Mouse (Mus musculus): ENCODE measurements around the gene Ankrd63. TPM values are rescaled to one million over a fixed set of nuclear protein-coding genes. Genes with fewer than 3 reads are reported as not detected.

Gene Ankrd63
- polyA plus RNA-seq, 1 experiment from 2014 or later, result not detected

DNA sequence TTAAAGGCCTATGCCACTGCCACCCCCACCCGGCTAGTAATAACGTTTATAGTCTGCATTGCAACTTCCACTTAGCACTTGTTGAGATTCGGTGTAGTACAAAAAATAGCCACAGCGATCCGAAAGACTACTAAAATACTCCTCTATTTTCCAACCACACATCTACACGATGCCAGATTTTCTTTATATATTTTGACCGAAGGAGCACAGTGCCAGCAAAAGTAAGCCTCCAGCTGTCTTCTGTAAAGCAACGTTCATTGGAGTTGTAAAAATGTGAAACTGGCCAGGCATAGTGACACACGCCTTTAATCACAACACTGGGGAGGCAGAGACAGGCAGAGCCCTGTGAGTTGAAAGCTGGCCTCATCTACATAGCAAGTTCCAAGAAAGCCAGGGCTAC lies 37.4 kb upstream of the Ankrd63 start:
- Histone ChIP-seq H3K27ac (no peak overlapping the region), H3K4me3 (no peak overlapping the region), H3K36me3 (no peaks in the 10 kb centered on the region), H3K9me3 (no peaks in the 10 kb centered on the region), H3K27me3 (ENCODE audit: insufficient read depth, poor library complexity, severe bottlenecking) (peaks cover 32% of the 10 kb centered on the region), H3K4me1 (replicated peaks) (peaks cover 17% of the 10 kb centered on the region)
- 73% methylated on average over 9 of the region's 9 CpGs for WGBS
- no peak for DNase-seq (ENCODE audit: low spot score)

DNA sequence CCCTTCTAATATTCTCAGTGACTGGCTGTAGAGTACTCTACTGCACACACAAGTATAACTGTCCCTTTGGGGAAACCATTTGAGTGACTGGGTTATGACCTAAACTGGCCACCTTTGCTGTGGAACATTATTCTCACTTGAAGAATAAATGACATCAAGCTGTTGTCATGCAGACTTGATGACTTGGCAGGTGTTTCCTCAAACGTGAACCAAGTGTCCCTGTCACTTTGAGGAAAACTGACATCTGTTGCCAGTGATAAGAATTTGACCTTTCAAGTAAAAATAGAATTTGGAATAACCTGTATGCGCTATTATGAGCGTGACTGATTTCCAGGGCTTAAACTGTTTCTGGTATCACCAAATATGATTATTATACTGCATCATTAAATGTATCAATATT lies 36.6 kb upstream of the Ankrd63 start:
- Histone ChIP-seq H3K27me3 (ENCODE audit: insufficient read depth, poor library complexity, severe bottlenecking) (peaks cover 32% of the 10 kb centered on the region), H3K36me3 (no peaks in the 10 kb centered on the region), H3K4me1 (replicated peaks) (peaks cover 11% of the 10 kb centered on the region), H3K27ac (no peak overlapping the region), H3K9me3 (no peaks in the 10 kb centered on the region), H3K4me3 (no peak overlapping the region)
- no peak for DNase-seq (ENCODE audit: low spot score)
- WGBS, result 71% methylated on average over 3 of the region's 3 CpGs

GRCm38 (mm10) chr2:118733341-118733740 lies 29.6 kb upstream of the Ankrd63 start:
- Histone ChIP-seq H3K4me3 (no peak overlapping the region), H3K4me1 (replicated peaks) (peaks cover 15% of the 10 kb centered on the region), H3K27ac (no peak overlapping the region), H3K9me3 (no peaks in the 10 kb centered on the region), H3K36me3 (no peaks in the 10 kb centered on the region), H3K27me3 (ENCODE audit: insufficient read depth, poor library complexity, severe bottlenecking) (peaks cover 51% of the 10 kb centered on the region)
- WGBS, result 69% methylated on average over 5 of the region's 5 CpGs
- DNase-seq (ENCODE audit: low spot score), result no peak

DNA sequence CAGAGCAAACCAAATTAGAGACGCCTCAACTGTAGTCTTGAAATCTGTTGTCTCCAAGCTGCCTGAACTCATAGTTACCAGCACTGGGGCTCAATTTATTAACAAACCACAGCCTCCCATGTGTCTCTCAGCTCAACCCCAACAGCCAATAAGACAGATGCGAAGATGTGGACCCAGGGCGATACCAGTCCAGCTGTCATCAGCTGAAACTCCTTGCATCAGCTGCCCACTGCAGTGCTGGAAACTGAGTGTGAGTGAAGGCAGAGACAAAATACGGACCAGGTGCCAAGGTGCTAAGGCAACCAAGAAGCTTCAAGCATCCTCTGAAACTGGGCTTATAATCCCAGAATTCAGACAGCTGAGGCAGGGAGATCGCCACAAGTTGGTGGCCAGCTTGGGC lies 28.2 kb upstream of the Ankrd63 start:
- no peaks in the 10 kb centered on the region for H3K36me3 ChIP-seq
- H3K27me3 ChIP-seq (ENCODE audit: insufficient read depth, poor library complexity, severe bottlenecking), result peaks cover 65% of the 10 kb centered on the region
- no peaks in the 10 kb centered on the region for H3K9me3 ChIP-seq
- no peak overlapping the region for H3K4me3 ChIP-seq
- no peak overlapping the region for H3K27ac ChIP-seq
- peaks cover 20% of the 10 kb centered on the region for H3K4me1 ChIP-seq (replicated peaks)
- 84% methylated on average over 5 of the region's 5 CpGs for WGBS
- DNase-seq (ENCODE audit: low spot score), result no peak

DNA sequence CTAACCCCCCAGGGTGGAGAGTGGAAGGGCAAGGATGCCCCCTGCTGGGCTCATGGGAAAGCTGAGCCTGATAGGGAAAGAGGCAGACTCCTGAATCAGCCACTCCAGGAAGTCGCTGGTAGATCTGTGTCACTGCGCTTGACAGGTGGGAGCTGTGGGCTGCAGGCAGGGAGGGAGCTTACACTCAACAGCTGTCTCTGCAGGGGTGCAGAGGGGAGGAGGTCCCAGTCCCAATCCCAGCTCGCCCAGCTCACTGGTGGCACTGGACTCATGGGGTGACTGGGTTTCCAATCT lies 26.8 kb upstream of the Ankrd63 start:
- H3K27me3 ChIP-seq (ENCODE audit: insufficient read depth, poor library complexity, severe bottlenecking), result peaks cover 78% of the 10 kb centered on the region
- peaks cover 20% of the 10 kb centered on the region for H3K4me1 ChIP-seq (replicated peaks)
- no peaks in the 10 kb centered on the region for H3K36me3 ChIP-seq
- H3K4me3 ChIP-seq, result no peak overlapping the region
- no peak overlapping the region for H3K27ac ChIP-seq
- H3K9me3 ChIP-seq, result no peaks in the 10 kb centered on the region
- WGBS, result 7% methylated on average over 3 of the region's 3 CpGs
- DNase-seq (ENCODE audit: low spot score), result no peak

DNA sequence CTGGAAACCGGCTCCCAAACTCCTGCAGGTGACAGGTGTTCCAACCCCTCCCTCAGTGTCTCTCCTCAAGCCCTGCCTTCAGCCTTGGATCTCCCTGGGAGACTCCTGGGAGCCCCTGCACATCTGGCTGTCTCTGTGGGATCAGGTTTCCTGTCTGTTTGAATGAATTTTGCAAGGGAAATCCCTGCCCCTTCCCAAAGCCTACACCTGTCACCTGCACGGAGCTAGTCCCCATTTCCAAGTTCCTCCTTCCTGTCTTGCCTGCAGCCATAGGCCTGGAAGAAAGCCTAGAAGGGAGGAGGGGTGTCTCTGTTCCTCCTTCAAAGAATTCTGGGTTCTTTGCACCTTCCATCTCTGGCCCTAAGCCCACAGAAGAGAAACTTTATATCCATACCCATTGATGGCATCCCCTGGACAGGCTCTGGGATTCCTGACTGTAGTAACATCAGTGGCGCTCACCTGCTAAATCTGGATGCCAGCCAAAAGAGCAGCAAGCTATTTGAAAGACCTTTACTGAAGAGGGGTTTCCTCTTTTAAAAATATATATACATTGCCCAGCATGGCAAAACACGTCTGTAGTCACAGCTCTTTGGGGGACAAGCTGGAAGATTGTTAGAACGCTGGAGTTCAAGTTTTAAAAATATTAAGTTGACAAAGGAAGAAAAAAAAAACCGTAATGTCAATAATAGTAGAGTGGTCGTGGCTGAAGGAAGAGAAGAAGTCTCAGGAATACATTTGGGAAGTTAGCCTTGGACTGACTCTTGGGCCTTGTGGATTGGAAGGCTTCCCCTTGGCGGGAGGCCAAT lies 26.3 kb upstream of the Ankrd63 start:
- H3K27me3 ChIP-seq (ENCODE audit: insufficient read depth, poor library complexity, severe bottlenecking), result peaks cover 82% of the 10 kb centered on the region
- DNase-seq (ENCODE audit: low spot score), result no peak
- H3K9me3 ChIP-seq, result no peaks in the 10 kb centered on the region
- WGBS, result 29% methylated on average over 8 of the region's 8 CpGs
- no peak overlapping the region for H3K4me3 ChIP-seq
- H3K27ac ChIP-seq, result no peak overlapping the region
- H3K36me3 ChIP-seq, result no peaks in the 10 kb centered on the region
- H3K4me1 ChIP-seq (replicated peaks), result peaks cover 20% of the 10 kb centered on the region

GRCm38 (mm10) chr2:118729194-118729593 lies 25.4 kb upstream of the Ankrd63 start:
- H3K9me3 ChIP-seq, result no peaks in the 10 kb centered on the region
- H3K36me3 ChIP-seq, result no peaks in the 10 kb centered on the region
- peaks cover 20% of the 10 kb centered on the region for H3K4me1 ChIP-seq (replicated peaks)
- no peak overlapping the region for H3K27ac ChIP-seq
- H3K4me3 ChIP-seq, result no peak overlapping the region
- WGBS, result 46% methylated on average over 4 of the region's 4 CpGs
- peaks cover 78% of the 10 kb centered on the region for H3K27me3 ChIP-seq (ENCODE audit: insufficient read depth, poor library complexity, severe bottlenecking)
- no peak for DNase-seq (ENCODE audit: low spot score)

GRCm38 (mm10) chr2:118728337-118728736 lies 24.6 kb upstream of the Ankrd63 start, which contains the start of gene Plcb2:
Plcb2 (minus strand) TSS chr2:118728438.
- Histone ChIP-seq H3K36me3 (no peaks in the 10 kb centered on the region), H3K4me1 (replicated peaks) (peaks cover 20% of the 10 kb centered on the region), H3K27ac (peak within 1 kb of the TSS; percentile 20; the same call in 1 of the 2 replicates), H3K9me3 (no peaks in the 10 kb centered on the region), H3K4me3 (no peak within 1 kb of the TSS), H3K27me3 (ENCODE audit: insufficient read depth, poor library complexity, severe bottlenecking) (peaks cover 76% of the 10 kb centered on the region)
- WGBS, result 21% methylated on average over 7 of the region's 7 CpGs
- DNase-seq (ENCODE audit: low spot score), result no peak

- no peaks in the 10 kb centered on the region for H3K9me3 ChIP-seq
- WGBS, result 26% methylated on average over 9 of the region's 9 CpGs
- H3K4me1 ChIP-seq (replicated peaks), result peaks cover 20% of the 10 kb centered on the region
- peaks cover 73% of the 10 kb centered on the region for H3K27me3 ChIP-seq (ENCODE audit: insufficient read depth, poor library complexity, severe bottlenecking)
- H3K27ac ChIP-seq, result peak overlapping the region; percentile 20; the same call in 1 of the 2 replicates
- no peak overlapping the region for H3K4me3 ChIP-seq
- no peak for DNase-seq (ENCODE audit: low spot score)
- H3K36me3 ChIP-seq, result no peaks in the 10 kb centered on the region
Observed at GRCm38 (mm10) chr2:118727911-118728310, 24.1 kb upstream of the Ankrd63 start.

GRCm38 (mm10) chr2:118726873-118727272 lies 23.1 kb upstream of the Ankrd63 start:
- H3K36me3 ChIP-seq, result no peaks in the 10 kb centered on the region
- H3K4me3 ChIP-seq, result no peak overlapping the region
- no peak overlapping the region for H3K27ac ChIP-seq
- WGBS, result 79% methylated on average over 2 of the region's 2 CpGs
- H3K4me1 ChIP-seq (replicated peaks), result peaks cover 20% of the 10 kb centered on the region
- no peak for DNase-seq (ENCODE audit: low spot score)
- no peaks in the 10 kb centered on the region for H3K9me3 ChIP-seq
- peaks cover 76% of the 10 kb centered on the region for H3K27me3 ChIP-seq (ENCODE audit: insufficient read depth, poor library complexity, severe bottlenecking)

DNA sequence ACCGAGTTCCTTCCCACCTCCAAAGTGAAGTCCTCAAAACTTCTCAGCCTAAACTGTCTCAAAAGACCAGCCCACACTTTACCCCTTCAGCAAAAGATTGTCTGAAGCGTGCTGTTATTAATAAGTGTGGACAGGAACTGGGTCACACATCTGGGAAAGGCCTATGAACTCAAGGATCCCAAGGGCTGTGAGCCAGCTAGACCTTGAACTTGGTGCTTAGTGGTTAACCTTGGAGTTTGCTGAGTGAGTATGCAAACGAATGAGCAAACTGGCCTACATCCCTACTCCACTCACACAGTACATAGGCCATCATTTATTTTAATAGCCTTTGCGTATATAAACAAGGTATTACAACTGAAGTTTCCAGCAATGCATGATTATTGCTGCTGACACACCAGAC lies 21.7 kb upstream of the Ankrd63 start:
- 86% methylated on average over 4 of the region's 4 CpGs for WGBS
- Histone ChIP-seq H3K4me3 (no peak overlapping the region), H3K4me1 (replicated peaks) (peaks cover 18% of the 10 kb centered on the region), H3K9me3 (no peaks in the 10 kb centered on the region), H3K27me3 (ENCODE audit: insufficient read depth, poor library complexity, severe bottlenecking) (peaks cover 66% of the 10 kb centered on the region), H3K36me3 (no peaks in the 10 kb centered on the region), H3K27ac (no peak overlapping the region)
- DNase-seq (ENCODE audit: low spot score), result no peak

DNA sequence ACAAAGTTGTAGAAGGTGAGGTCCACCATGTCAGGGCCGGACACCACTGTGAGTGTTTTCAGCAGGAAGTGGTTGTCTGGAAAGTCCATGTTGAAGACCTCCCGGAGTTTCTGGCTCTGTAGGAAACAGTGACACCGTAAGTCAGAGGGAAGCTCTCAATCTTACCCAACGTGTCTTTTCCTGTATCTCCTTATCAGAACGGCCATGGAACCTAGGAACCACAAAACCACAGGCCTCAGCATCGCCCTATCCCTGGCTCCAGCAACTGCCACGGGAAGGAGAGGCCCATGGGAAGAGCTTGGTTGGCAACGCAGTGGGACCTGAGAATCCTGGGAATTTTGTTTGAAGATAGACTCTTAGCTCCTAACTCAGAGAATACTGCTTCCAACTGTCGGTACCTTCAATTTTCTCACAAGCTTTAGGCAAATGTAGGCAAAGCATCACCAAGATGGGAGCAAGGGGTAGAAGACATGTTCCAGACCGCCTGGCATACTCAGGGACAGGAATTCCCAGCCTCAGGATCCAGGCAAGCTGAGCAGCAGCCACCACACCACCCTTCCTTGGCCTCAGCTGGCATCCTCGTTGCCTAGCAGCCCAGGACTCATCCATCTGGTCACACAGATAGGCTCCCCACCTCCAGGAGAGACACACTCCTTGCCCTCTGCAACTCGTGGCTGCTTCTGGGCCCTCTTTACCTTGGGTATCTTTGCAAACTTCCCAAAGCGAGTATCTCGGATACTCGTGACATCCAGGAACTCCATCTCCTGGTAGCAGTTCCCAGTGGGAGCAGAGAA lies 20.1 kb upstream of the Ankrd63 start:
- H3K27ac ChIP-seq, result no peak overlapping the region
- 82% methylated on average over 15 of the region's 15 CpGs for WGBS
- DNase-seq (ENCODE audit: low spot score), result no peak
- H3K4me3 ChIP-seq, result no peak overlapping the region
- H3K36me3 ChIP-seq, result no peaks in the 10 kb centered on the region
- H3K4me1 ChIP-seq (replicated peaks), result peaks cover 11% of the 10 kb centered on the region
- peaks cover 59% of the 10 kb centered on the region for H3K27me3 ChIP-seq (ENCODE audit: insufficient read depth, poor library complexity, severe bottlenecking)
- no peaks in the 10 kb centered on the region for H3K9me3 ChIP-seq

DNA sequence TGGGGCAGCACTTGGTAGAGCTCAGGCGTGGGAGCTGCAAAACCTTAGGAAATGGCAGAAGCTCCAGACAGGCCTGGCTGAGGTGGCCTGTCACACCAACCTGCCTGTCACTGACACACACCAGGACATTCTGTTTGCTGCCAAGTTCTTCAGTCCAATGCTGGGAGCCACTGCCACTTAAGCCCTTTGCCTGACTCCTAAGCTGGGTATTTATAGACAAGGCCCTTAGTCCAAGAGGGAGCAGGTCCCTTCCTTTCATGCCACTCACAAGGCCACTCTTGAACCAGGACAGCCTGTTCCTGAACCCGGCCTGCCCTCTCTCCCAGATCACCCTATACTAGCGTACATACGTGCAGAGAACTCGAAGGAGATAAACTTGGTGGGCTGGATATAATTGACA lies 12.9 kb upstream of the Ankrd63 start:
- peaks cover 74% of the 10 kb centered on the region for H3K27me3 ChIP-seq (ENCODE audit: insufficient read depth, poor library complexity, severe bottlenecking)
- H3K27ac ChIP-seq, result no peak overlapping the region
- no peaks in the 10 kb centered on the region for H3K36me3 ChIP-seq
- H3K9me3 ChIP-seq, result no peaks in the 10 kb centered on the region
- peaks cover 20% of the 10 kb centered on the region for H3K4me1 ChIP-seq (replicated peaks)
- no peak for DNase-seq (ENCODE audit: low spot score)
- no peak overlapping the region for H3K4me3 ChIP-seq
- WGBS, result 86% methylated on average over 5 of the region's 5 CpGs

Measured in hindbrain, embryonic 10.5 days (tissue).